Comparison of ENCODE assay signal across 9 mouse cellular contexts in the genomic region with DNA sequence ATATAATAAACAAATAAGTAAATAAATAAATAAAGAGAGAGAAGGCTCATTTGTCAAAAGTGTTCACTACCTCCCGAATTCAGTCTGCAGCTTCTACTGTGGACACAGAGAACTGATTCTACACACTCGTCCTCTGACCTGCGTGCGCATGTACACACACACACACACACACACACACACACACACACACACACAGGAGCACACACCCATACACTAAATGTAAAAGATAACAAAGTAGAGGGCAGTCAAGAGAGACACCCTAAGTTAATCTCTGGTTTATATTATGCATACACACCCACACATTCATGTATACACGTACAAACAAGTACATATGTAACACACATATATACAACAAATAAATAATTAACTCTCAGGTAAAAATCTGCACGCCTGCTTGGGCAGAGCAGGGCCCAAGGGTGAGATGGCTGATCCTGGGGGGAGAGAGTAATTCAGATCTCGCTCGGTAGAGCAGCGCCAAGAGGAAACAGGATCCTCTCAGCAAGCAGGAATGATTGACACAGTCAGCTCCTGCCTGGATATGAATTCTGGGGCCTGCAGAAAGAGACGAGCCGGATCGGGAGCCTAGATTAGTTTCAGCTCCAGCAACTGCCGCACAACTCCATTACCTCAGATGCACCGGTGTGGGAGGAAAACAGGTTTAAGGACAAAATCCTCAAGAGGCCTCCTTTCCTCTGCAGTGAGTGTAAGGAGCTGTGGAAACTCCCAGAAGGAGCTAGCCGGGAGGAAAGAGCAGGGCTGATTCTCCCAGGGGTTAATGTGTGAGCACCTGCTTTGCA. TPM values are rescaled to one million over a fixed set of nuclear protein-coding genes. Genes with fewer than 3 reads are reported as not detected.
A peak's percentile ranks its signal among the peaks of the same experiment; 100 is the strongest.
DNase-seq lines count a peak whose midpoint lies in the region; ATAC-seq and TF ChIP-seq lines count a peak whose summit lies in the region.
"Had no signal": no experiment of that assay in that cellular context is flagged by ENCODE, and none has a peak within 500 bp of the region (broad histone marks: within the 10 kb centered on the region; RNA-seq: fewer than 3 reads in every experiment).

No protein-coding gene starts in this region.

- WGBS in heart, embryonic 10.5 days, result 52% methylated on average over 15 of the region's 15 CpGs
- 71% methylated on average over 15 of the region's 15 CpGs for WGBS in forebrain, embryonic 16.5 days
- 49% methylated on average over 15 of the region's 15 CpGs for WGBS in liver, embryonic 15.5 days (ENCODE audit: insufficient replicate concordance)

- no peaks in the 10 kb centered on the region for H3K36me3 ChIP-seq in heart, embryonic 10.5 days
- no peaks in the 10 kb centered on the region for H3K36me3 ChIP-seq in E14TG2a.4 (ENCODE audit: insufficient read depth, low read length)
- no peaks in the 10 kb centered on the region for H3K36me3 ChIP-seq in forebrain, embryonic 16.5 days (ENCODE audit: control insufficient read depth, insufficient read depth)
- no peaks in the 10 kb centered on the region for H3K36me3 ChIP-seq in liver, embryonic 15.5 days (replicated peaks)

- H3K4me3 ChIP-seq in heart, embryonic 10.5 days, result 0 out of 2 replicates have a peak overlapping the region, but pooled peaks have one; percentile 20
- 0 out of 2 replicates have a peak overlapping the region, but pooled peaks have one; percentile 17 for H3K4me3 ChIP-seq in E14TG2a.4 (replicated peaks; ENCODE audit: low read length)
- H3K4me3 ChIP-seq in forebrain, embryonic 16.5 days (replicated peaks; ENCODE audit: low read length), result no peak overlapping the region
- H3K4me3 ChIP-seq in liver, embryonic 15.5 days (replicated peaks), result peak overlapping the region; percentile 52

- no peak for ATAC-seq in forebrain, embryonic 16.5 days
- no peak for ATAC-seq in liver, embryonic 15.5 days (ENCODE audit: insufficient read depth)

- H3K27ac ChIP-seq in heart, embryonic 10.5 days, result peak overlapping the region; percentile 83
- H3K27ac ChIP-seq in forebrain, embryonic 16.5 days (ENCODE audit: low read length), result no peak overlapping the region
- peak overlapping the region; percentile 95 for H3K27ac ChIP-seq in liver, embryonic 15.5 days (replicated peaks)

- TF ChIP-seq CTCF in E14TG2a.4 (conservative IDR thresholded peaks at IDR 0.05; ENCODE audit: low read length), result no peak

- 0 out of 2 replicates have a peak overlapping the region, but pooled peaks have one; percentile 8 for H3K9ac ChIP-seq in forebrain, embryonic 16.5 days (replicated peaks; ENCODE audit: low read depth, low read length)
- H3K9ac ChIP-seq in liver, embryonic 15.5 days, result peak overlapping the region; percentile 53

- no peak overlapping the region for H3K4me2 ChIP-seq in forebrain, embryonic 16.5 days (ENCODE audit: low read length)
- peak overlapping the region; percentile 67 for H3K4me2 ChIP-seq in liver, embryonic 15.5 days

- DNase-seq in heart, embryonic 10.5 days (ENCODE audit: low spot score), result no peak
- DNase-seq in heart, adult 11 months, result no peak
- DNase-seq in cerebellum, postnatal 4 days (ENCODE audit: low spot score in 2 of 2), result no peak
- no peak for DNase-seq in adrenal gland, adult 8-10 months
- DNase-seq in cerebellum, adult 9-10 months, result no peak
- DNase-seq: layer of hippocampus, adult 9-11 months had no signal

- no peaks in the 10 kb centered on the region for H3K9me3 ChIP-seq in heart, embryonic 10.5 days
- no peaks in the 10 kb centered on the region for H3K9me3 ChIP-seq in E14TG2a.4 (ENCODE audit: low read length)
- H3K9me3 ChIP-seq in forebrain, embryonic 16.5 days (ENCODE audit: control insufficient read depth, low read length), result no peaks in the 10 kb centered on the region
- no peaks in the 10 kb centered on the region for H3K9me3 ChIP-seq in liver, embryonic 15.5 days (replicated peaks)

- H3K27me3 ChIP-seq in heart, embryonic 10.5 days (ENCODE audit: insufficient read depth, poor library complexity, severe bottlenecking), result no peaks in the 10 kb centered on the region
- H3K27me3 ChIP-seq in E14TG2a.4 (ENCODE audit: insufficient read depth, low read length), result no peaks in the 10 kb centered on the region; the same call in 1 of the 2 replicates
- H3K27me3 ChIP-seq in forebrain, embryonic 16.5 days (replicated peaks; ENCODE audit: control insufficient read depth, insufficient read depth, low read length), result no peaks in the 10 kb centered on the region
- no peaks in the 10 kb centered on the region for H3K27me3 ChIP-seq in liver, embryonic 15.5 days

- peaks cover 64% of the 10 kb centered on the region for H3K4me1 ChIP-seq in heart, embryonic 10.5 days
- peaks cover 36% of the 10 kb centered on the region for H3K4me1 ChIP-seq in E14TG2a.4 (replicated peaks; ENCODE audit: low read depth, low read length)
- H3K4me1 ChIP-seq in forebrain, embryonic 16.5 days (replicated peaks; ENCODE audit: control insufficient read depth, insufficient read depth, low read length), result peaks cover 14% of the 10 kb centered on the region
- H3K4me1 ChIP-seq in liver, embryonic 15.5 days (replicated peaks), result peaks cover 68% of the 10 kb centered on the region

RNA-seq across cellular contexts. Expression of gene Vps37b, which starts 17.4 kb away (rescaled TPM):
- polyA plus RNA-seq in heart, embryonic 10.5 days (2016; fragmentation: Nextera tagmentation; extraction: Ambion mirVana), result 54.0 and 61.4 TPM in 2 replicates
- polyA plus RNA-seq in forebrain, embryonic 16.5 days (2015; fragmentation: Nextera tagmentation; extraction: Ambion mirVana), result 104 and 112 TPM in 2 replicates
- 16.5 and 17.3 TPM in 2 replicates for polyA plus RNA-seq in liver, embryonic 15.5 days (2015; fragmentation: Nextera tagmentation; extraction: Ambion mirVana)
- 100 to 1,000 TPM in 1 of 4 experiments, 10 to 100 TPM in 3; 76.1 to 101 (median 91.9) TPM for total RNA-seq in adrenal gland, adult 8-10 months (2022)

RNA-seq across cellular contexts. Expression of gene Abcb9, which starts 46.2 kb away (rescaled TPM):
- polyA plus RNA-seq in heart, embryonic 10.5 days (2016; fragmentation: Nextera tagmentation; extraction: Ambion mirVana), result 0.89 and 2.4 TPM in 2 replicates
- 11.3 and 13.4 TPM in 2 replicates for polyA plus RNA-seq in forebrain, embryonic 16.5 days (2015; fragmentation: Nextera tagmentation; extraction: Ambion mirVana)
- polyA plus RNA-seq in liver, embryonic 15.5 days (2015; fragmentation: Nextera tagmentation; extraction: Ambion mirVana), result 6.1 and 7.1 TPM in 2 replicates
- 10 to 100 TPM; 11.4 to 21.3 (median 15.4) TPM for total RNA-seq in adrenal gland, adult 8-10 months (2022)
